18 mouse cellular contexts compared by ENCODE assay signal in the genomic region with DNA sequence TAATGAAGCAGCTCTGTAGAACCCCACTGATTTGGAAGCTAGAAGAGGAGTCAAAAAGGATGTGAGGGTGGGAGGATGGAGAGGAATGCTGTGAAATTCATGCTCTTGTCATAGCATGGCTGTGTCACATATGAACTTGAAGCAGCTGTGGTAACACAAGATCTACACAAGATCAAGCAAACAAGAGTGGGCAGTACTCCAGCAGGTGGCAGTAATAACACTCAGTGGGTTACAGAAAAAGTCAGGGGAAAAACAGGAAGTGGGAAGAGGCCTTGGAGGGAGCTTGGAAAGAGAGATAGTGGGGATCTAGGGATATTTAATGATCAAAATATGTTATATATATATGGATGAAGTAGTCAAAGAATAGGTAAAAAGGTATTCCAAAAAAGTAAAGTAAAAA.
DNase-seq lines count a peak whose midpoint lies in the region; ATAC-seq and TF ChIP-seq lines count a peak whose summit lies in the region.
"Had no signal": no experiment of that assay in that cellular context is flagged by ENCODE, and none has a peak within 500 bp of the region (broad histone marks: within the 10 kb centered on the region; RNA-seq: fewer than 3 reads in every experiment).

No protein-coding gene starts in this region.

- H3K4me3 ChIP-seq in heart, postnatal 0 days (ENCODE audit: low read depth, low read length): no peak overlapping the region
- no peak overlapping the region for H3K4me3 ChIP-seq in liver, postnatal 0 days (ENCODE audit: low read depth, low read length)
- H3K4me3 ChIP-seq in liver, embryonic 12.5 days: no peak overlapping the region
- H3K4me3 ChIP-seq: embryonic facial prominence, embryonic 12.5 days; forebrain, embryonic 15.5 days; heart, embryonic 10.5 days; limb, embryonic 15.5 days; midbrain, embryonic 15.5 days had no signal

- H3K9ac ChIP-seq in heart, postnatal 0 days (replicated peaks; ENCODE audit: low read depth, low read length): no peak overlapping the region
- H3K9ac ChIP-seq in liver, postnatal 0 days (replicated peaks): no peak overlapping the region
- H3K9ac ChIP-seq in liver, embryonic 12.5 days: no peak overlapping the region
- H3K9ac ChIP-seq: embryonic facial prominence, embryonic 12.5 days; forebrain, embryonic 15.5 days; limb, embryonic 15.5 days; lung, embryonic 14.5 days; midbrain, embryonic 15.5 days had no signal

- H3K27ac ChIP-seq in heart, postnatal 0 days (ENCODE audit: low read depth): no peak overlapping the region
- H3K27ac ChIP-seq in liver, postnatal 0 days (ENCODE audit: low read depth): no peak overlapping the region
- H3K27ac ChIP-seq in liver, embryonic 12.5 days: no peak overlapping the region
- H3K27ac ChIP-seq: embryonic facial prominence, embryonic 12.5 days; forebrain, embryonic 15.5 days; heart, embryonic 10.5 days; limb, embryonic 15.5 days; midbrain, embryonic 15.5 days had no signal

- no peak for TF ChIP-seq EP300 in heart, postnatal 0 days (IDR thresholded peaks at IDR 0.05; ENCODE audit: low read depth)
- no peak for TF ChIP-seq EP300 in liver, postnatal 0 days (IDR thresholded peaks at IDR 0.05; ENCODE audit: low read depth)

- H3K9me3 ChIP-seq in heart, postnatal 0 days (replicated peaks; ENCODE audit: control insufficient read depth, low read length): no peaks in the 10 kb centered on the region
- no peaks in the 10 kb centered on the region for H3K9me3 ChIP-seq in liver, postnatal 0 days (ENCODE audit: low read length)
- H3K9me3 ChIP-seq in liver, embryonic 12.5 days (replicated peaks): no peaks in the 10 kb centered on the region
- H3K9me3 ChIP-seq: embryonic facial prominence, embryonic 12.5 days; forebrain, embryonic 15.5 days; heart, embryonic 10.5 days; limb, embryonic 15.5 days; midbrain, embryonic 15.5 days had no signal

- no peaks in the 10 kb centered on the region for H3K27me3 ChIP-seq in heart, postnatal 0 days (ENCODE audit: control insufficient read depth, insufficient read depth, low read length)
- H3K27me3 ChIP-seq in liver, postnatal 0 days (ENCODE audit: insufficient read depth, low read length): no peaks in the 10 kb centered on the region
- no peaks in the 10 kb centered on the region for H3K27me3 ChIP-seq in liver, embryonic 12.5 days (replicated peaks)
- H3K27me3 ChIP-seq: embryonic facial prominence, embryonic 12.5 days; forebrain, embryonic 15.5 days; limb, embryonic 15.5 days; midbrain, embryonic 15.5 days had no signal

- no peaks in the 10 kb centered on the region for H3K4me1 ChIP-seq in heart, postnatal 0 days (ENCODE audit: control insufficient read depth, insufficient read depth)
- H3K4me1 ChIP-seq in liver, postnatal 0 days (ENCODE audit: insufficient read depth): no peaks in the 10 kb centered on the region
- H3K4me1 ChIP-seq in liver, embryonic 12.5 days: no peaks in the 10 kb centered on the region
- H3K4me1 ChIP-seq: embryonic facial prominence, embryonic 12.5 days; forebrain, embryonic 15.5 days; heart, embryonic 10.5 days; limb, embryonic 15.5 days; midbrain, embryonic 15.5 days had no signal

- no peak for ATAC-seq in heart, postnatal 0 days (ENCODE audit: insufficient read depth, low read depth)
- no peak for ATAC-seq in liver, postnatal 0 days
- no peak for ATAC-seq in liver, embryonic 12.5 days
- peak; percentile 55 for ATAC-seq in megakaryocyte progenitor cell, adult 5-6 weeks (replicated peaks; ENCODE audit: poor library complexity)
- ATAC-seq: forebrain, embryonic 15.5 days; hindbrain, embryonic 16.5 days; midbrain, embryonic 15.5 days had no signal

- DNase-seq in heart, postnatal 0 days (ENCODE audit: low spot score): no peak
- no peak for DNase-seq in heart, postnatal 14 days
- DNase-seq in liver, postnatal 0 days: no peak
- DNase-seq in MEL-GATA-1-ER (ENCODE audit: extremely low read depth, low read depth): peak; percentile 3
- DNase-seq in adrenal gland, postnatal 4 days (ENCODE audit: low spot score in 2 of 2): no peak
- DNase-seq in cerebellum, adult 9-11 months: no peak
- DNase-seq: cerebellum, adult 11 months; gastrocnemius, postnatal 36 days; thymus, adult 18-20 months had no signal

- H3K4me2 ChIP-seq in heart, postnatal 0 days (ENCODE audit: low read depth, low read length): no peak overlapping the region
- H3K4me2 ChIP-seq in liver, postnatal 0 days (ENCODE audit: low read depth, low read length): no peak overlapping the region
- H3K4me2 ChIP-seq in liver, embryonic 12.5 days: no peak overlapping the region
- H3K4me2 ChIP-seq: embryonic facial prominence, embryonic 12.5 days; forebrain, embryonic 15.5 days; limb, embryonic 15.5 days; lung, embryonic 14.5 days; midbrain, embryonic 15.5 days had no signal

- no peaks in the 10 kb centered on the region for H3K36me3 ChIP-seq in heart, postnatal 0 days (replicated peaks; ENCODE audit: control insufficient read depth, insufficient read depth, low read length)
- H3K36me3 ChIP-seq in liver, postnatal 0 days (replicated peaks; ENCODE audit: insufficient read depth, low read length): no peaks in the 10 kb centered on the region
- no peaks in the 10 kb centered on the region for H3K36me3 ChIP-seq in liver, embryonic 12.5 days
- H3K36me3 ChIP-seq: embryonic facial prominence, embryonic 12.5 days; forebrain, embryonic 15.5 days; heart, embryonic 10.5 days; limb, embryonic 15.5 days; midbrain, embryonic 15.5 days had no signal

- peak; percentile 16; the same call in 1 of the 2 replicates for TF ChIP-seq CTCF in heart, postnatal 0 days (IDR thresholded peaks at IDR 0.05; ENCODE audit: low read depth)
- TF ChIP-seq CTCF in liver, postnatal 0 days (IDR thresholded peaks at IDR 0.05; ENCODE audit: low read depth): peak; percentile 39

- intact Hi-C loops in heart, postnatal 14 days (cut with DNase I): no loop called here
